Mouse (Mus musculus): ENCODE data around the gene BC051019. TPM values are rescaled to one million over a fixed set of nuclear protein-coding genes. Genes with fewer than 3 reads are reported as not detected.

BC051019 gene
- polyA plus RNA-seq (2017; shearing (Covaris generic)) = under 1 TPM in 1 of 2 experiments, not detected in 1; 0.81 TPM

GRCm38 (mm10) chr7:109723697-109724096 lies at the start of gene BC051019:
BC051019 (minus strand) TSS chr7:109723850.

DNA sequence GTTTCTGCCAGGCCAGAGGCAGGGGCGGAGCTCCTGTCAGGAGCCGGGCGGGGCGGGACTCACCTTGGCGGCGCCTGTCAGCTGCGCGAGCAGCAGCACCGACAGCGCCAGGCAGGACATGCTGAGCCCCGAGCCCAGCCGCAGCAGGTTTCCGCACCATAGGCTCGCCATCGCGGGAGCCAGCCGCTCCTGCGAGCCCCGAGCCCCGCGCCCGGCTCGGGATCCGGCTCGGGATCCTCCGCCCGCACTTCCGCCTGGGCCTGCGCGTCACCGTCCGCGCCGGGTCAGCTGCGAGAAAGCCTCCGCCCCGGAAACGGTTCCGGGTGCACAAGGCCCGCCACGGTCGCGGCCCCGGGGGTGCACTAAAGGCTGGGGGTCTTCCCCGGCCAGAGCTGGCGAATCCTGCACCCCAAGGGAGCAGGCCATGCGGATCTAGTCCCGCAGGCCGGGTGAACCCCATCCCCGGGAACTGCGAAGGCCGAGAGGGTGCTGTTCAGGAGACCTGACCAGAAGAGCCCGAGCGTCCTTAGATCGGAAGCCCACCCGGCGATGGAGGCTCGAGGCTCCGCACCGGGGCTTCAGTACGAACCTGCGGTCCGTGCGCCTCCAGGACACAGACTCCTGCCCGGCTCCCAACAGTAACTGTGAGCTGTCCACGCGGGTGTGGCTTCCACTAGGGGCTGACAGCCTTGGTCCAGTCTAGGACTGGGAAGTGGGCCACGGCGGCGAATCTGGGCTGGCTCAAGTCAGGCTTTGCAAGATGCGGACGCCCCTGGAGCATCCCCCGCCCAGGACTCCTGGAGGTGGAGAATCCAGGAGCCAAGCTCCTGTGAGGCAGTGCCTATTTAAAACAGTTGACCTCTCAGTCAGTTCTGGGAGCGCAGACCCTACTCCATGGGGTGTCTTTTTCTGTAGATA lies 28.6 kb upstream of the BC051019 start, which contains the start of gene Tmem9b:
Gene Tmem9b, minus strand, starts transcription at position 868 of the 918 bp plus-strand sequence.

DNA sequence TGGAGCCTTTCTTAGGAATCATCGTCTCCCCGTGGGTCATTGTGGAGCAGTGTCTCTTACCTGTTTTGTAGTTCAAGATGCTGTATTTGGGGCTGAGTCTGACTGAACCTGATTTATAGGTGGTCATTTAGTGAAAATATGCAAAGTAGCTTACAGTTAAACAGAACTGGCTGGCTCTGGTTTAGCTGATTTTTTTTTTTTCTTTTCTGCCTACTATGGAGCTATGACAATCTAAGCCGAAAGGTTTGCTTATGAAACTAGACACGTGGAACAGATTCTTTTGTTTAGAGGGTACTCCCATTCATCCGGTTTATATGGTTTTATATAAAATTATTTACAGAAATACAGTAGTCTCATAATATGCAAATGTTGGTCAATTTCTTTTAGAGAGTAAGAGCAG lies 8.0 kb upstream of the BC051019 start, which contains the start of gene Ascl3:
Gene Ascl3, minus strand, starts transcription at position 101 of the 400 bp plus-strand sequence.

DNA sequence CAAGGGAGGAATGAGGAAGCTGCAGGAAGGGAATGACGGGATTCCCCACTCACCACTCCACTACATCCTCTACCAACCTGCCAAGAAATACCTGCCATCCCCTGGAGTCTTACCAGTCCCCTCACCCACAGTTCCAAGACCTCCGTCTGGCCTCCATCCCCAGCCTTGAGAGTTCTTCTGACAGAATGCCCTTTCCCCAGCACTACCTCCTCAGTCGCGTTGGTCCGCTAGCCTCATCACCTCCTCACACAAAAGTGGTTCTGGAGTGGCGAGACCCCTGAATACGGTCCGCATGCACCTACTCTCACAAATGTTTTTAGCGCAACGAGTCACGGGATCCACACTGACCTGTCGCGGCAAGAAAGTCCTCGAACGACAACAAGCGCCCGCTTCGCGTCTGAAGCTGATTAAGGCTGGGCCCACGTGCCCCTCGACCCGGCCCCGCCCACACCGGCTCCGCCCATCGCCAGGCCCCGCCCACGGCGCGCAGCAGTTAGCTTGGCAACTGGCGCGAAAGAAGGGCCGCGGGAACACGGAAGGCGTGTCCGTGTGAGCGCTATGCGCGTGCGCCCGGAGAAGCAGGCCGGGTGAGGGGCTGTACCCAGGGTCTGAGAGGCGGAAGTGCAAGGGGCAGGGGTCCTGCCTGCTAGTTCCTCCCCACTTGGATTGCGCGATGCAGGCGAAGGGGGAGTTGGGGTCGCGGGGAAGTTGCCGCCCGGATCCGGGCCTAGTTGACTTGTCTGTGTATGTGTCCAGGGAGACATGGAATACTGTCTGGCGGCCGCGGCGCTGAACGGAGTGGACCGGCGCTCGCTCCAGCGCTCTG lies 20.2 kb downstream of the BC051019 start, which contains the start of the genes St5 and Akip1:
Gene St5, minus strand, starts transcription at position 416 of the 826 bp plus-strand sequence.
Gene Akip1, plus strand, starts transcription at position 501 of the 826 bp plus-strand sequence.

Other genes with a start within 250 kb of the BC051019 start
- under 1 TPM in 1 of 2 experiments, not detected in 1; 0.44 TPM for gene Trim66, start 215.7 kb downstream of the BC051019 start, polyA plus RNA-seq (2017; shearing (Covaris generic))
- gene Rpl27a, start 204.7 kb downstream of the BC051019 start, polyA plus RNA-seq (2017; shearing (Covaris generic)) = 100 to 1,000 TPM in 1 of 2 experiments, 10 to 100 TPM in 1; 91.0 to 102 TPM
- 1 to 10 TPM in 1 of 2 experiments, under 1 TPM in 1; 0.96 to 7.3 TPM for gene St5, start 20.2 kb downstream of the BC051019 start, polyA plus RNA-seq (2017; shearing (Covaris generic))
- 10 to 100 TPM; 35.0 to 36.8 TPM for gene Akip1, start 20.2 kb downstream of the BC051019 start, polyA plus RNA-seq (2017; shearing (Covaris generic))
- gene Ascl3, start 7.9 kb upstream of the BC051019 start, polyA plus RNA-seq (2017; shearing (Covaris generic)) = under 1 TPM in 1 of 2 experiments, not detected in 1; 0.39 TPM
- 100 to 1,000 TPM; 107 to 179 TPM for gene Tmem9b, start 29.0 kb upstream of the BC051019 start, polyA plus RNA-seq (2017; shearing (Covaris generic))
- gene Nrip3, start 58.2 kb upstream of the BC051019 start, polyA plus RNA-seq (2017; shearing (Covaris generic)) = 1 to 10 TPM in 1 of 2 experiments, under 1 TPM in 1; 0.58 to 1.8 TPM
- gene Scube2, start 141.8 kb upstream of the BC051019 start, polyA plus RNA-seq (2017; shearing (Covaris generic)) = under 1 TPM; 0.16 to 0.60 TPM
- 10 to 100 TPM; 36.5 to 41.1 TPM for gene Dennd5a, start 236.6 kb upstream of the BC051019 start, polyA plus RNA-seq (2017; shearing (Covaris generic))

Measured in inflammation-experienced regulatory T-cells (primary cell).